Mouse (Mus musculus): ENCODE data around the gene Gm7075. TPM values are rescaled to one million over a fixed set of nuclear protein-coding genes. Genes with fewer than 3 reads are reported as not detected.
"Not testable (repeated sequence)": the region's sequence is repeated elsewhere in the genome, so short reads cannot be mapped to it uniquely, and the experiment has no call there.

Gm7075 gene
- polyA plus RNA-seq, 1 experiment from 2014 or later = not detected

- H3K27me3 ChIP-seq (ENCODE audit: control insufficient read depth, insufficient read depth, low read length) = no peaks in the 10 kb centered on the region
- H3K27ac ChIP-seq (ENCODE audit: low read depth, low read length) = no peak overlapping the region
- no peaks in the 10 kb centered on the region for H3K36me3 ChIP-seq (ENCODE audit: control insufficient read depth, insufficient read depth, low read length)
- H3K4me1 ChIP-seq (ENCODE audit: control insufficient read depth, insufficient read depth, low read length) = no peaks in the 10 kb centered on the region
- 69% methylated on average over 16 of the region's 16 CpGs for WGBS
- H3K9ac ChIP-seq (replicated peaks; ENCODE audit: low read depth, low read length) = no peak overlapping the region
- no peak overlapping the region for H3K4me2 ChIP-seq (ENCODE audit: low read depth, low read length)
- ATAC-seq (ENCODE audit: low read depth) = no peak
- no peaks in the 10 kb centered on the region for H3K9me3 ChIP-seq (ENCODE audit: control insufficient read depth, low read length)
- no peak overlapping the region for H3K4me3 ChIP-seq (ENCODE audit: low read depth, low read length)
Measured at GRCm38 (mm10) chr10:63410162-63410956, 11.2 kb downstream of the Gm7075 start.

GRCm38 (mm10) chr10:63403636-63404035 is 18.0 kb downstream of the Gm7075 start:
- Histone ChIP-seq H3K4me1 (ENCODE audit: control insufficient read depth, insufficient read depth, low read length) (no peaks in the 10 kb centered on the region), H3K4me2 (ENCODE audit: low read depth, low read length) (no peak overlapping the region), H3K27ac (ENCODE audit: low read depth, low read length) (no peak overlapping the region), H3K4me3 (ENCODE audit: low read depth, low read length) (no peak overlapping the region), H3K9ac (replicated peaks; ENCODE audit: low read depth, low read length) (no peak overlapping the region), H3K36me3 (ENCODE audit: control insufficient read depth, insufficient read depth, low read length) (no peaks in the 10 kb centered on the region), H3K27me3 (ENCODE audit: control insufficient read depth, insufficient read depth, low read length) (no peaks in the 10 kb centered on the region), H3K9me3 (ENCODE audit: control insufficient read depth, low read length) (no peaks in the 10 kb centered on the region)
- 91% methylated on average over 2 of the region's 2 CpGs for WGBS
- ATAC-seq (ENCODE audit: low read depth) = no peak

- Histone ChIP-seq H3K9me3 (ENCODE audit: control insufficient read depth, low read length) (no peaks in the 10 kb centered on the region), H3K36me3 (ENCODE audit: control insufficient read depth, insufficient read depth, low read length) (no peaks in the 10 kb centered on the region)
Measured at GRCm38 (mm10) chr10:63402731-63403504, 18.7 kb downstream of the Gm7075 start.

GRCm38 (mm10) chr10:63396963-63397362 is 24.6 kb downstream of the Gm7075 start:
- 94% methylated on average over 10 of the region's 10 CpGs for WGBS
- Histone ChIP-seq H3K9me3 (ENCODE audit: control insufficient read depth, low read length) (no peaks in the 10 kb centered on the region), H3K4me3 (ENCODE audit: low read depth, low read length) (no peak overlapping the region), H3K9ac (replicated peaks; ENCODE audit: low read depth, low read length) (no peak overlapping the region), H3K4me2 (ENCODE audit: low read depth, low read length) (no peak overlapping the region), H3K27me3 (ENCODE audit: control insufficient read depth, insufficient read depth, low read length) (no peaks in the 10 kb centered on the region), H3K36me3 (ENCODE audit: control insufficient read depth, insufficient read depth, low read length) (no peaks in the 10 kb centered on the region), H3K27ac (ENCODE audit: low read depth, low read length) (no peak overlapping the region), H3K4me1 (ENCODE audit: control insufficient read depth, insufficient read depth, low read length) (no peaks in the 10 kb centered on the region)
- ATAC-seq (ENCODE audit: low read depth) = no peak

More at GRCm38 (mm10) chr10:63402731-63403504, 18.7 kb downstream of the Gm7075 start:
- ATAC-seq (ENCODE audit: low read depth) = no peak
- no peak overlapping the region for H3K4me2 ChIP-seq (ENCODE audit: low read depth, low read length)
- no peaks in the 10 kb centered on the region for H3K4me1 ChIP-seq (ENCODE audit: control insufficient read depth, insufficient read depth, low read length)
- no peak overlapping the region for H3K9ac ChIP-seq (replicated peaks; ENCODE audit: low read depth, low read length)
- no peaks in the 10 kb centered on the region for H3K27me3 ChIP-seq (ENCODE audit: control insufficient read depth, insufficient read depth, low read length)
- 77% methylated on average over 5 of the region's 5 CpGs for WGBS
- H3K27ac ChIP-seq (ENCODE audit: low read depth, low read length) = no peak overlapping the region
- no peak overlapping the region for H3K4me3 ChIP-seq (ENCODE audit: low read depth, low read length)

GRCm38 (mm10) chr10:63388948-63389347 is 32.6 kb downstream of the Gm7075 start:
- no peaks in the 10 kb centered on the region for H3K9me3 ChIP-seq (ENCODE audit: control insufficient read depth, low read length)
- no peaks in the 10 kb centered on the region for H3K36me3 ChIP-seq (ENCODE audit: control insufficient read depth, insufficient read depth, low read length)
- no peaks in the 10 kb centered on the region for H3K4me1 ChIP-seq (ENCODE audit: control insufficient read depth, insufficient read depth, low read length)
- no peaks in the 10 kb centered on the region for H3K27me3 ChIP-seq (ENCODE audit: control insufficient read depth, insufficient read depth, low read length)
- 51% methylated on average over 4 of the region's 4 CpGs for WGBS
- no peak overlapping the region for H3K9ac ChIP-seq (replicated peaks; ENCODE audit: low read depth, low read length)
- H3K4me3 ChIP-seq (ENCODE audit: low read depth, low read length) = no peak overlapping the region
- no peak overlapping the region for H3K27ac ChIP-seq (ENCODE audit: low read depth, low read length)
- ATAC-seq (ENCODE audit: low read depth) = no peak
- no peak overlapping the region for H3K4me2 ChIP-seq (ENCODE audit: low read depth, low read length)

GRCm38 (mm10) chr10:63386991-63387390 is 34.6 kb downstream of the Gm7075 start:
- Histone ChIP-seq H3K27ac (ENCODE audit: low read depth, low read length) (no peak overlapping the region), H3K9me3 (ENCODE audit: control insufficient read depth, low read length) (no peaks in the 10 kb centered on the region), H3K4me1 (ENCODE audit: control insufficient read depth, insufficient read depth, low read length) (no peaks in the 10 kb centered on the region), H3K4me2 (ENCODE audit: low read depth, low read length) (peak overlapping the region; percentile 56), H3K4me3 (ENCODE audit: low read depth, low read length) (peak overlapping the region; percentile 56), H3K9ac (replicated peaks; ENCODE audit: low read depth, low read length) (peak overlapping the region; percentile 53; the same call in 1 of the 2 replicates), H3K36me3 (ENCODE audit: control insufficient read depth, insufficient read depth, low read length) (no peaks in the 10 kb centered on the region), H3K27me3 (ENCODE audit: control insufficient read depth, insufficient read depth, low read length) (no peaks in the 10 kb centered on the region)
- no peak for ATAC-seq (ENCODE audit: low read depth)
- WGBS = 2% methylated on average over 10 of the region's 10 CpGs

- Histone ChIP-seq H3K27me3 (ENCODE audit: control insufficient read depth, insufficient read depth, low read length) (no peaks in the 10 kb centered on the region), H3K9ac (replicated peaks; ENCODE audit: low read depth, low read length) (peak overlapping the region; percentile 53), H3K9me3 (ENCODE audit: control insufficient read depth, low read length) (no peaks in the 10 kb centered on the region), H3K4me1 (ENCODE audit: control insufficient read depth, insufficient read depth, low read length) (peaks cover 3% of the 10 kb centered on the region), H3K4me2 (ENCODE audit: low read depth, low read length) (peak overlapping the region; percentile 56), H3K4me3 (ENCODE audit: low read depth, low read length) (peak overlapping the region; percentile 56), H3K36me3 (ENCODE audit: control insufficient read depth, insufficient read depth, low read length) (no peaks in the 10 kb centered on the region), H3K27ac (ENCODE audit: low read depth, low read length) (peak overlapping the region; percentile 50; the same call in 1 of the 2 replicates)
- WGBS = under 1% methylated on average over 19 of the region's 19 CpGs
- peak; percentile 74; the same call in 1 of the 2 replicates for ATAC-seq (ENCODE audit: low read depth)
Measured at GRCm38 (mm10) chr10:63386444-63386843, 35.1 kb downstream of the Gm7075 start.

GRCm38 (mm10) chr10:63385897-63386296 is 35.7 kb downstream of the Gm7075 start:
- not testable (repeated sequence) for ATAC-seq (ENCODE audit: low read depth)

More at GRCm38 (mm10) chr10:63385897-63386296, 35.7 kb downstream of the Gm7075 start:
- H3K27me3 ChIP-seq (ENCODE audit: control insufficient read depth, insufficient read depth, low read length); H3K27ac ChIP-seq (ENCODE audit: low read depth, low read length); H3K4me1 ChIP-seq (ENCODE audit: control insufficient read depth, insufficient read depth, low read length); H3K36me3 ChIP-seq (ENCODE audit: control insufficient read depth, insufficient read depth, low read length); H3K9ac ChIP-seq (replicated peaks; ENCODE audit: low read depth, low read length); H3K9me3 ChIP-seq (ENCODE audit: control insufficient read depth, low read length): not testable (repeated sequence)
- Histone ChIP-seq H3K4me3 (ENCODE audit: low read depth, low read length) (peak overlapping the region; percentile 56; the same call in 1 of the 2 replicates), H3K4me2 (ENCODE audit: low read depth, low read length) (peak overlapping the region; percentile 56)
- 31% methylated on average over 5 of the region's 5 CpGs for WGBS
